In genomic region chr11:74496581-74496980, GRCm38 (mm10) we compare ENCODE assay signal across 17 mouse cellular contexts.
"Had no signal": no experiment of that assay in that cellular context is flagged by ENCODE, and none has a peak within 500 bp of the region (broad histone marks: within the 10 kb centered on the region; RNA-seq: fewer than 3 reads in every experiment).

No protein-coding gene starts in this region.

- H3K27ac ChIP-seq: neural tube, embryonic 12.5 days; neural tube, embryonic 13.5 days; neural tube, embryonic 15.5 days; stomach, embryonic 15.5 days; stomach, postnatal 0 days had no signal

- H3K36me3 ChIP-seq: neural tube, embryonic 12.5 days; neural tube, embryonic 13.5 days; neural tube, embryonic 15.5 days; stomach, embryonic 15.5 days had no signal

- DNase-seq: retina, postnatal 1 day; right cerebral cortex, adult 18-20 months; right cerebral cortex, postnatal 14 days; right cerebral cortex, postnatal 25 days; right cerebral cortex, postnatal 4 days; spleen, adult 18-20 months; thymus, adult 18-20 months; thymus, adult 2 months; thymus, postnatal 14 days; thymus, postnatal 25 days; thymus, postnatal 36 days; thymus, postnatal 4 days had no signal

- H3K9ac ChIP-seq: neural tube, embryonic 12.5 days; neural tube, embryonic 13.5 days; neural tube, embryonic 15.5 days; stomach, embryonic 15.5 days had no signal

- H3K9me3 ChIP-seq: neural tube, embryonic 12.5 days; neural tube, embryonic 13.5 days; neural tube, embryonic 15.5 days; stomach, embryonic 15.5 days had no signal

- H3K27me3 ChIP-seq: neural tube, embryonic 12.5 days; neural tube, embryonic 13.5 days; neural tube, embryonic 15.5 days; stomach, embryonic 15.5 days had no signal

- H3K4me2 ChIP-seq: neural tube, embryonic 12.5 days; neural tube, embryonic 13.5 days; neural tube, embryonic 15.5 days; stomach, embryonic 15.5 days had no signal

- H3K4me3 ChIP-seq: neural tube, embryonic 12.5 days; neural tube, embryonic 13.5 days; neural tube, embryonic 15.5 days; stomach, embryonic 15.5 days had no signal
